Mouse (Mus musculus) hindlimb bud, embryonic 11.5 days (tissue): ENCODE results near the gene Fam193a.

Experiments
- DNase-seq: peaks from one replicate; pipeline ENCODE4 v3.0.0-alpha.2; 2012; ENCODE audit warnings: low read depth, low spot score; ENCODE audit errors: extremely low spot score

Fam193a gene

DNA sequence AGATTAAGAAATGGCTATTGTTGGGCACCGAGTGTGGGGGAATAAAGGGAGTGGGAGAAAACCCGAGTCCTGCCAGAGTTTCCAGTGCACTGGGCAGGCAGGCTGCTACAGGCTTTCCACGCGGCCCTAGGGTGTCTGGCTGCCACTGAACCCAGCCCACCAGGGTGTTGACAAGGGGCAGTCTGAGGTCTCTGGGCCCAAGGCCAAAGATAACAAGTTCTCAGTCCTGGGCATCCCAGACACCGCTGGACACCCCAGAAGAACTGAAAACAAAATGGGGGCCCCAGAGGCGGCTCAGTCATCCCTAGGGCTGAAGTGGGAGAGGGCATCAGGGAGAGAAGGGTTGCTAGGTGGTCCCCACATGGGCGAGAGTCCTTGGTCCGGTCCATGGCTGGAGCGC is 76.5 kb downstream of the Fam193a start:
- no peak for DNase-seq

- DNase-seq: no peak
Observed at GRCm38 (mm10) chr5:34458994-34459393, 89.3 kb downstream of the Fam193a start.

DNA sequence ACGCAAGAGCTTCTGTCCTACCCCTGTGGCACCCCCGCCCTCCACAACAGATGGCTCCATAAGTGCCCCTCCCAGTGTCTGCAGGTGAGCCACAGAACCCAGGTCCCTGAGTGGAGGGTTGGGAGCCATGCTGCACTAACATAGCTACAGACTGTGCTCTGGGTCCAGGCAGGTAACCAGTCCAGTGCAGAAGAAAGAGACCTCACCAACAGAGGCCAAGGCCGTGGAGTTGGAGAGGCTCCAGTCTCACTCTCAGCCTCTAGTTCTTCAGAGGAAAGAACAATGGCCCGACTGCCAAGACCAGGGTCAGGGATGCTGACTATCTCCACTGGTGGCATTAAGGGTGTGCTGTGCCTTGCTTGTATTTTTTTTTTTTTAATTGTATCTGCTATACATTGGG is 91.6 kb downstream of the Fam193a start:
- no peak for DNase-seq

DNA sequence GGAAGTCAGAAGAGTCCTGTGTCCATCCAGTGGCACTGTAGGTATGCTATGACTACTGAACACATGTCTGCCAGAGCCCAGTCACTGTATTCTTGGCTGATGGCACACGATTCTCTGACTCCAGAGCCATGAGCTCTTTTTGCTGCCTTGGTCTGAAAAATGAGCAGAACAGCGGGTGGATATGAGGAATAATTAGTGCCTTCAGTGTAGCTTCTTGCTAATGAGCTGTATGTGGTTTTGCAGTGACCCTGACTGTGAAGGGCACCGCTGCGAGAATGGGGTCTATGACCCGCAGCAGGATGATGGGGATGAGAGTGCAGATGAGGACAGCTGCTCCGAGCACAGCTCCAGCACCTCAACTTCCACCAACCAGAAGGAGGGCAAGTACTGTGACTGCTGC is 92.1 kb downstream of the Fam193a start:
- DNase-seq: no peak

- no peak for DNase-seq
Observed at GRCm38 (mm10) chr5:34466079-34466478, 96.3 kb downstream of the Fam193a start.

DNA sequence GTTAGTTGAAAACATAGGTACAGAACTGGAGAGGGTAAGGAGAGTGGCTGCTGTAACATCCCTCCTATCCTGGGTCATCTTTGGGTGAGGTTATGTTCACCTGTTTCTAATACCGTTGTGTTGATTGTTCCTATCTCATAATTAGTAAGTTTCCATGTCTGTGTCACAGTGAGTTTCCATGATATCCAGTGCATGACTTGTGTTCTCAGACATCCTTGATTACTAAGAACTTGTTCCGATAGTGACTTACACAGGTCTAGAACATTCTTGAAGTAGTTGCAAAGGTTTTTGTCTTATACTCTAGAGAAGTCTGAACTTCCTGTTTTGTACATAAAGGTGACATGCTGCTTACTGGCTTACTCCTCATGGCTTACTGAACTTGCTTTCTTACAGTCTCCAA is 96.9 kb downstream of the Fam193a start:
- DNase-seq: no peak

DNA sequence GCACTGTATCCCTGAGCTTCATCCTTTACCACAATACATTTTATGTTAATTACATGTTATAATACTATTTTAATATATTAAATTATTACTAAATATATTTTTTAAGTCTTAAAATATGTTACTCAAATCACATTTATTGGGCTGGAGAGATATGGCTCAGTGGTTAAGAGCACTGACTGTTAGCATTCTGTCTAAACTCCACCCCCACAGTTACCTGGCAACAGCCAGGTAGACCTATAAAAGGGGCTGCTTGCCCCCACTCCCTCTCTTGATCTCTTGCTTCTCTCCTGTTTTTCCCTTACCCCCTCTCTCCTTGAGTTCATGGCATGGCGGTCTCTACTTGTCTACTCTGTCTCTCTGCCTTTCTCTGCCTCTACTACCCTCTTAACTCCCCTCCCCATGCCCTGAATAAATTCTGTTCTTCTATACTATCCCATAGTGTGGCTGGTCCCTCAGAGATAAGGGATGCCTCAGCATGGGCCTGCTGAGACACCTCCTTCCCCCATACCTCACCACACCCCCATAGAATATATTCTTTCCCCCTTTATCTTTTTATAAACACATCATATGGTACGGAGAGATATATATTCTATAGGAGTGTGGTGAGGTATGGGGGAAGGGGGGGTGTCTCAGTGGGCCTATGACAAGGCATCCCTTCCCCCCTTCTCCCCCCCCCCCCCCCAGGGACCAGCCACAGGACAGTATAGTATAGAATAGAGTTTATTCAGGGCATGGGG is 98.5 kb downstream of the Fam193a start:
- no peak for DNase-seq

DNA sequence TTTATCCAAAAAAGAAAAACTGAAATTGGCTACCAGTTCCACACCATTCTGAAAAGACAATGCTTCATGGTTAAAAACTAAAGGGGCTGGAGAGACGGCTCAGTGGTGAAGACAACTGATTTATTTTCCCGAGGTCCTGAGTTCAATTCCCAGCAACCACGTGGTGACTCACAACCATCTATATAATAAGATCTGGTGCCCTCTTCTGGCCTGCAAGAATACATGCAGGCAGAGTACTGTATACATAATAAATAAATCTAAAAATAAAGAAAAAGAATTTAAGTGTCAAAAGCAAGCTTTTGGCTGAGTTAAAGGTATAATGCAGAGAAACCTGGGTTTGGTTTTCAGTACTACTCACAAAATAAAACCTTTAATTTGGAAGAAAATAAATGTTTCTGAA is 111.2 kb downstream of the Fam193a start:
- DNase-seq: no peak

DNA sequence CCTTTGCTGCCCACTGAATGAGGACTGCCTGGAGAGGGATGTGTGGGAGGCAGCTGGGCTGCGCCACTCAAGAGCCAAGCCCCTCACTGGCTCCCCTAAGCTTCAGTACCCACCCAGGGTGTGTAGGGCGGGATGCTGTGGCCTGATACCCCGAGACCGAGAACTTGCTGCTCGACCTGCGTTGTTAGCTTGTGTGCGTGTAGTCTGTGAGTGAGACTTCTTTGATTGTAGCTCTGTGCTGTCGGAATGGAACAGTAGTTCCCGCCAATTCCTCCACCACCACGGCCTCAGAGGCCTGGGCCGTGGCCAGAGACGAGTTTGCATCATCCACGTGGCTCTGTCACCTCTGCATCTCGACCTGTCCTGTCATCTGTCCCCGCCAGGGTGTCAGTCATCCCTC is 116.0 kb downstream of the Fam193a start:
- no peak for DNase-seq

DNA sequence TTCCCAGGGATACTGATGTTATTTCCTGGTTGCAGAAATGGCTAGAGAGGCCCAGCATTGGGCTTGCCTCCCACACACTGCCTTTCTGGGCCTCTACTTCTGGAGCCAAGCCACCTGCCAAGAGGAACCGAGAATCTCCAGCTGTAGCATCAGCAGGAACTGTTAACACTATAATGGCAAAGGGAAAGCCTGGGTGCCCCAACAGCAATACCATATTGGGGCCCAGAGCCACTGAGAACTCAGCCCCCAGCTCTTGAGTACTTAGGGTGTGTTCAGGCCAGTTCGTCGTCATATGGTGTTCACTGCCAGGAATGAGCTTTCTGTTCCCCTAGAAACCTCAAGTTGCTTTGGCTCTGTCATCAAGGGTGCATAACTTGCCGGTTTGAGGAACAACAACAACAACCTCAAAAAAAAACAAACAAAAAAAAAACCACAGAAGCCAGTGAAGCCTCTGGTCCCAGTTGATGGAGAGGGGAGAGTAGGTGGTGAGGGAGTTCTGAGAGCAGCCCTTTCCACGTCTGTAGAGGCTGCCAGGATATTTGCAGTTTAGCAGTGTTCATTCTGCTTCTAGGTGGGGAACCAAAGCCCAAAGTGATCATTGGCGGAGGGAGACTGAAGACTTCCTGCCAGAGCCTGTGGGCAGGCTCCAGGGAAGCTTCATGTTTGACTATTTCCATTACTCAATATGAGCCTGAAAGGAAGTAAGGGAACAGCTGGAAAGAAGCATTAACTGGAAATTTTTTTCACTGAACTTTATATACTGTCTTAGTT is 117.8 kb downstream of the Fam193a start:
- no peak for DNase-seq

- no peak for DNase-seq
Observed at GRCm38 (mm10) chr5:34488741-34489417, 119.1 kb downstream of the Fam193a start.

- no peak for DNase-seq
Observed at GRCm38 (mm10) chr5:34489418-34489787, 119.7 kb downstream of the Fam193a start.

- DNase-seq: no peak
Observed at GRCm38 (mm10) chr5:34496745-34497144, 127.0 kb downstream of the Fam193a start.

GRCm38 (mm10) chr5:34500886-34501285 is 131.2 kb downstream of the Fam193a start:
- DNase-seq: no peak

GRCm38 (mm10) chr5:34501588-34501987 is 131.9 kb downstream of the Fam193a start:
- DNase-seq: no peak

GRCm38 (mm10) chr5:34502411-34502810 is 132.7 kb downstream of the Fam193a start:
- DNase-seq: no peak

DNA sequence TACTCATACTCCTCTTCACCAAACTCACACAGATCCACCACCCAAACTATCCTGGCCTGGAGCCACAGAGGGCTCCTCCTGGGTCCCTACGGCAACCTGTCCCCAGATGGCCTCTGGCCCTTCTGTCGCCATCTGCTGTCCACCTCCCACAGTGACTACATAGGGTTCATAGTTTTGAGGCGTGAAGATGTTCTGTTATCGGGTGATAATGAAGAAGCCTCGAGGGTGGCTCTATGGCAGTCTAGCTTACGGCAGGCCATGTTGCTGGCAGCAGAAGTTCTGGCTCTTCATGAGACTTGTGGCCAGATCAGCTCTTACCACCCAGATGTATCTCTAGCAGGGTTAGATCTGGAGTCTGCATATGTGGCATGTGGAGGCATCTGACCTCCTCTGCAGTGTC is 133.1 kb downstream of the Fam193a start:
- no peak for DNase-seq

DNA sequence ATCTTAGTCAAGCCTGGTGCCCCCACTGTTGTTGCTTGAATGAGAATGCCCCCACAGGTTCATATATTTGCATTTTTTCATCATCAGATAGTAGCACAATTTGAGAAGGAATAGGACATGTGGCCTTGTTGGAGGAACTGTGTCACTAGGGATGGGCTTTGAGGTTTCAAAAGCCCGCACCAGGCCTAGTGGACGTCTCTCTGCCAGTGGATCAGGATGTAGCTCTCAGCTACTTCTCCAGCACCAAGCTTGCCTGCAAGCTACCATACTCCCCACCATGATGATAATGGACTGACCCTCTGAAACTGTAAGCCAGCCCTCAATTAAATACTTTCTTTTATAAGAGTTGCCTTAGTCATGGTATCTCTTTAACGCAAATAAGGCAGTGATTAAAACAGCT is 142.8 kb downstream of the Fam193a start:
- DNase-seq: no peak

GRCm38 (mm10) chr5:34513466-34514217 is 143.9 kb downstream of the Fam193a start, which contains the start of gene Tnip2:
Gene Tnip2 (minus strand): TSS chr5:34513991.
- peak; percentile 67 for DNase-seq

DNA sequence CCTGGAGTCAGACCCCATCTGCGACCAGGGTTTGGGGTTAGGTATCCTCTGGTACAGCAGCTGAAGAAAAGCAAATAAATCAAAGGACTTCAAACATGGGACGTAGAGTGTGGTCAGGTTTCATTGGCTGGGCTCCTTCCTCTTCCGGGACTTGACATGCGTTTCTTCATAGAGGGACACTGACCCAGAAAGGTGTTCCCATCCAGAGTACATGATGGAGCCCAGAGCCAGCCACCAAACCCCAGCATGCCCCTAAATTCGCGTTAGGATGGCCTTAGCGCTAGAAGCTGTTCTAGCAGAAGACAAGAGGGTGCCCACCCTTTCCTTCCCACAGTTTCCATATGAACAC is 144.5 kb downstream of the Fam193a start:
- DNase-seq: no peak

GRCm38 (mm10) chr5:34515096-34515495 is 145.4 kb downstream of the Fam193a start:
- no peak for DNase-seq
